Mouse (Mus musculus): Measurements from ENCODE around the gene Olfr124.

- TF ChIP-seq CTCF (IDR thresholded peaks at IDR 0.05; ENCODE audit: low read depth, low read length), result no peak
- no peak for TF ChIP-seq POLR2A (IDR thresholded peaks at IDR 0.05; ENCODE audit: extremely low read depth, insufficient read depth, low read length)
These were observed 33.0 kb downstream of the Olfr124 start, which contains the start of gene Olfr125 for GRCm38 (mm10) chr17:37832649-37833048.
